Mouse (Mus musculus): ENCODE results near the gene Ppid. TPM values are rescaled to one million over a fixed set of nuclear protein-coding genes. Genes with fewer than 3 reads are reported as not detected.
"Not testable (repeated sequence)": the region's sequence is repeated elsewhere in the genome, so short reads cannot be mapped to it uniquely, and the experiment has no call there.

Ppid gene
- polyA plus RNA-seq, 1 experiment from 2014 or later: 168 TPM

DNA sequence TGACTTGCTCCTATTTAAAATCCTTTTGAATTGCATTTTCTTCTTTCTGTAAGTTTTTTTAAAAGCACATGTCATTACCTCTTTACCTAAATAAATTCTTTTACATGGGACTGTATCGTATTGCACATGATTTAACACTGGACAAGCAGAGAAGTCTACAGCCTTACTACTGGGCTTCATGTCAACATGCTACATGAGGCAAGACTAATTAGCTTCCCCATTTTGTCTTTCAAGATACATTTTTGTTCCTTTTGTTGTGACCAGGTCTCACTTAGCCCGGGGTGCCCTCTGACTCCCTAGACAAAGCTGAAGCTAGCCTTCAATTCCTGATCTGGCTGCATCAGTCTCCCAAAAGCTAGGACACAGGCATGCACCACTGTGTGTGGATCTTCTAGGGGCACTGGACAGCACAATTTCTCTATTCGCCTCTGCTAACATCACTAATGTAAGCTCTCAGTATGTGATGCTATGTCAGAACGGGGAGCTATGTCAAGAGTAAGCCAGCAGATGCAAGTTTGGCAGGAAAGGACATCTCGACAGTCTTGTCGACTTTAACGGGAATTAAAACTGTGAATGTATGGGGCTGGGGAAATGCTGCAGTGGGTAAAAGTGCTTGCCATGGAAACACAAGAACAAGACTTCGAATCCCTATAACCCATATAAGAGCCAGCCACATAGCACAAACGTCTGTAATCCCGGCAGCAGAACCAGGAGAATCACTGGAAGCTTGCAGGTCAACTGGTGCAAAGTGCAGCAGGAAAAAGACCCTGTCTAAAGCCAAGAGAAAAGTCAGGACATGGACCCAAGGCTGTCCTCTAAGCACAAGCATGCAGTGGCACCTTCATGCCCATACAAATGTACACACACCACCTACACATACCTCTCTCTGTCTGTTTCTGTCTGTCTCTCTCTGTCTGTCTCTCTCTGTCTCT is 29.1 kb upstream of the Ppid start:
- Histone ChIP-seq H3K4me1 (peaks cover 35% of the 10 kb centered on the region), H3K27ac (no peak overlapping the region), H3K27me3 (no peaks in the 10 kb centered on the region), H3K9me3 (replicated peaks) (no peaks in the 10 kb centered on the region), H3K4me3 (replicated peaks) (no peak overlapping the region), H3K4me2 (no peak overlapping the region), H3K36me3 (no peaks in the 10 kb centered on the region), H3K9ac (no peak overlapping the region)
- ATAC-seq (replicated peaks; ENCODE audit: low FRiP score): no peak
- WGBS: 84% methylated on average over 10 of the region's 10 CpGs

DNA sequence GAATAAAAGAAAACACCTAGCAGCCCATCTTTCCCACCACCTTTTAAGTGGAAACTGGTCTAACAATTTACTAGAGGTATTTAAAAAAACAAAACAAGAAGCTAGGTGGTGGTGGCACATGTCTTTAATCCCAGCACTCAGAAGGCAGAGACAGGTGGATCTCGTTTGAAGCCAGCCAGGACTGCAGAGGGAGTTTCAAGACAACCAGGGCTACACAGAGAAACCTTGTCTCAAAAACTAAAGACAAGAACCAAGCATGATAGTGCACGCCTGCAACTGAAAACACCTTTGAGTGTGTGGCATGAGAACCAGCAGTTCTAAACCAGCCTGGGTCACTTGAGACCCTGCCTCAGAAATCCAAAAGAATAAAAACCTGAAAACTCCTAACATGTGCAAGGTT is 27.6 kb upstream of the Ppid start:
- H3K4me2 ChIP-seq: no peak overlapping the region
- H3K27ac ChIP-seq: no peak overlapping the region
- no peaks in the 10 kb centered on the region for H3K36me3 ChIP-seq
- no peak overlapping the region for H3K9ac ChIP-seq
- no peak overlapping the region for H3K4me3 ChIP-seq (replicated peaks)
- no peaks in the 10 kb centered on the region for H3K9me3 ChIP-seq (replicated peaks)
- H3K27me3 ChIP-seq: no peaks in the 10 kb centered on the region
- 81% methylated on average over 2 of the region's 2 CpGs for WGBS
- peaks cover 35% of the 10 kb centered on the region for H3K4me1 ChIP-seq
- no peak for ATAC-seq (replicated peaks; ENCODE audit: low FRiP score)

DNA sequence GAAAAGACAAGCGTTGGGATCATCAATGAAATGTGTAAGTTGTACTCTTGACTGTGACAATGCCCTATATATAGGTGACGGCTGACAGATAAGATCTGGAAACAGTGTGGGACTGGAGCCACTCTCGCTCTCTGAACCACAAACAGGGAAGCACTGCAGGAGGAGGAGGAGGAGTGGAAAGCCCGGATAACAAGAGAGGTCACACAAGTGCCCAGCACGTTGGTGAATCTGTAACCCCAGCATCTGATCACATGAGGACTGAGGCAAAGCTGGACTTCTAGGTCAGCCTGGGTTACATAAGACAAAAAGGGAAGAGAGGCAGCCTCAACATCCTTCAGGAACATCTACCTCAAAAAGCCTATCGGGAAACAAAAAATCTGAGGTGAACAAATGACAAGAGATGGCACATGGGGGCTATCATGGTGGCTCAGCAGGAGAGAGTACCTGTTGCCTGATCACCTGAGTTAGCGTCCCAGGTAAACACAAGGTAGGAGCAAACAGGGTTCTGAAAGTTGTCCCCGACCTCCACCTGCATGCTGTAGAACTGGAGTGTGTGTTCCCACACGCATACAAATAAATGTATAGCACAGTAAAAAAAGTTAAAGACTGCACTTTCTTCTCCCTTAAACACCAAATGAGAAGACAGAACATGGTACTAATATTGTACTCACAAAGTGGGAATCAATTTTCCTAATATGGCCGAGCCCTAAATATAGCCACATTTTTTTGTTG is 26.1 kb upstream of the Ppid start:
- H3K4me2 ChIP-seq: no peak overlapping the region
- WGBS: 74% methylated on average over 10 of the region's 10 CpGs

DNA sequence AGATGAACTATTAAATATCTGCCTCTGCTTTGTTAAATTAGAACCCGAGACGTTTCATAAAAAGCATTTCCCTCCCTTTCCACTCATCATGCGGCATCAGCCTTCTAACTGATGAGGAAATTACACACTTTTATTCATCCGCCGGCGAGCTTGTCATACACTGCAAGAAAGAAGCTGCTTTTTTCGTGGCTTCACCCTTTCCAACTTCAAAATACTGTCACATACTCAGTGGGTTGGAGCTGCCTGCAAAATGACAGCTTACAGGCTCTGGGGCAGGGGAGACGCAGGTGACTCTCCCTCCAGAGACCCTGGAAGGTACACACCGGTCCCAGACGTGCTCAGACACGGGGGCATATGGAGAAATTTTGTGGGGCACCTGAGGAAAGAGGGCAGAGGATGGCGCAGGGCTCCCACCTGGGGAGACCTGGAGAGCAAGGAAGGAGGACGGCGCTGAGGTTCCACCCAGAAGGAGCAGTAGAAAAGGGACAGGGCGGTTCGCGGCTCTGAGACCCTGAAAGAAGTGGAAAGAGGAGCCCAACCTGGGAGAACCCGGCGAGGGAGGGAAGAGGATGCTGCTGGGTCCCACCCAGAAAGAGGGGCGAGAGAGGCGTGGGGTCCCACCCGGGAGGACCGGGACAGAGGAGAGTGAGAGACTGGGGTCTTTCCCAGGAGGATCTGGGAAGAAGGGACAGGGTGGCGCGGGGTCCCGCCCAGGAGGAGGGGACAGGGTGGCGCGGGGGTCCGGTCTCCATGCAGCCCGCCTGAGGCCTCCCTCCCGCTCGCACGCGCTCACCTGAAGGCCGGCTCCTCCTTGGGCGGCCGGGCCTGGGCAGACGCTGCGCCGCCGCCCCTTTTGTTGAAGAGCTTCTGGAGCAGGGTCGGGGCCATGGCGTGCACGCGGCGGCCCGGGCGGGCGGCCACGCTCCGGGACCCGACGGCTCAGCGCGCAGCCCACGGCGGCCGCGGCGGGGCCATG is 24.1 kb upstream of the Ppid start:
- peak overlapping the region; percentile 91 for H3K4me3 ChIP-seq (replicated peaks)
- no peaks in the 10 kb centered on the region for H3K27me3 ChIP-seq
- no peaks in the 10 kb centered on the region for H3K36me3 ChIP-seq
- ATAC-seq (replicated peaks; ENCODE audit: low FRiP score): peak; percentile 73
- H3K9ac ChIP-seq: peak overlapping the region; percentile 77
- H3K27ac ChIP-seq: peak overlapping the region; percentile 90
- H3K9me3 ChIP-seq (replicated peaks): no peaks in the 10 kb centered on the region
- peak overlapping the region; percentile 83 for H3K4me2 ChIP-seq
- WGBS: 2% methylated on average over 58 of the region's 60 CpGs
- H3K4me1 ChIP-seq: peaks cover 21% of the 10 kb centered on the region

More for the DNA sequence above, 26.1 kb upstream of the Ppid start:
- peaks cover 23% of the 10 kb centered on the region for H3K4me1 ChIP-seq
- no peak for ATAC-seq (replicated peaks; ENCODE audit: low FRiP score)
- no peak overlapping the region for H3K9ac ChIP-seq
- no peaks in the 10 kb centered on the region for H3K27me3 ChIP-seq
- no peaks in the 10 kb centered on the region for H3K9me3 ChIP-seq (replicated peaks)
- no peak overlapping the region for H3K27ac ChIP-seq
- no peak overlapping the region for H3K4me3 ChIP-seq (replicated peaks)
- H3K36me3 ChIP-seq: no peaks in the 10 kb centered on the region

DNA sequence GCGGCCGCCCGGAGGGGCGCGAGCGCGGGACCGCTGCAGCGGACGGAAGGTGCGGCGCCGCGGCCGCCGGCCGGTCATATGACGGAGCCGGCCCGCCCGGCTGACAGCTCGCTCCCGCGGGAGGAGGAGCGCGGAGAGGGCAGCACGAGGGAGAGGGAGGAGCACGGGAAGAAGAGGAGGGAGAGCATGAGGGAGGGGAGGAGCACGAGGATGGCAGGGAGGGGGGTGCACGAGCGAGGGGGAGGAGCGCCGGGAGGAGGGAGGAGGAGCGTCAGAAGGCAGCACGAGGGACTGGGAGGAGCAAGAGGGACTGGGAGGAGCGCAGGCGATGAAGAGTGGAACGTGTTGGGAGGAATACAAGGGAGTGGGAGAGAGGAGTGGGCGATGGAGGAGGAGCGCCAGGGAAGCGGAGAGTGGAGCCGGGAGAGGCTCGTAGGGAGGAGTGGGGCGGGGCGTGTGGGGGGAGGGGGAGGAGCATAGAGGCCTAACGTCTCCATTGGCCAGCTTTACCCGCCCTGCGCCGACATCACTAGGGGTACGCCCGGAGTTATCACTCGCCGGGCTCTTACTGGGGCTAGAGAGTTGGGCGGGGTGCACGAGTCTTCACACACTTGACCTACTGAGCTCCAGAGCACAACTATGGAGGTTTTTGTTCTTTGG is 23.3 kb upstream of the Ppid start, which contains the start of gene Fnip2:
Gene Fnip2 (minus strand): TSS at position 94 of the 660 bp plus-strand sequence.
- WGBS: under 1% methylated on average over 54 of the region's 55 CpGs

DNA sequence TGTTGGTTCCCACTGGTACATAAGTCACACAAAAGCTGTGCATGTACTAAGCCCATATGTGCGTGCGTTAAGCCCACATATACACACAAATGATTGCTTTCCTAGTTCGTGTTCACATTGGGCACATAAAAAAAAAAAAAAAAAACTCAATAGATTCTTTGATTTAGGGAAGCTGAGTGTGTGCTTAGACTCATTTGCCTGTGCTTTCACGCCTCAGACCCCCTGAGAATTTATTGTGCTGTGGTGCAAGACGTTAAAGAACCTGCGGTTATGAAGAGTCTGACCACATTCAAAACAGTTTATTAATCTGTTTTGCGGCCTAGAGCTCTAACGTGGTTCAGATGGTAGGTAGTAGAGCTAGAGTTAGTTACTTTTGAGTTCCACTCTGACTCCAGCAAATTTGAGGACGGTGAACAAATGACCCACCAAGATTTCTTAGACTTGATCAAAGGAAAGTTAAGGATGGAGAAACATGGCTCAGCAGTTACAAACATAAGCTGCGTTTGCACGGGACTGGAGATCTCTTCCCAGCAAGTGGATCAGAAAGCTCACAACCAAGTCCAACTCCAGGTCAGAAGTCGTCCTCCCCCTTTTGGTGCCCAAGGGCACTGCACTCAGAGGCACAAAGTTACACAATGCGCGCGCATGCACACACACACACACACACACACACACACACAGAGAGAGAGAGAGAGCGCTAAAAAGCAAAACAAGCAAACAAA is 22.4 kb upstream of the Ppid start:
- Histone ChIP-seq H3K36me3 (no peaks in the 10 kb centered on the region), H3K4me3 (replicated peaks) (peak overlapping the region; percentile 91), H3K4me1 (peaks cover 21% of the 10 kb centered on the region), H3K27ac (peak overlapping the region; percentile 90), H3K9ac (no peak overlapping the region), H3K9me3 (replicated peaks) (no peaks in the 10 kb centered on the region), H3K27me3 (no peaks in the 10 kb centered on the region), H3K4me2 (peak overlapping the region; percentile 83)
- no peak for ATAC-seq (replicated peaks; ENCODE audit: low FRiP score)
- 89% methylated on average over 16 of the region's 16 CpGs for WGBS

More for the DNA sequence above, 23.3 kb upstream of the Ppid start, which contains the start of gene Fnip2:
- peak within 1 kb of the TSS; percentile 91 for H3K4me3 ChIP-seq (replicated peaks)
- no peaks in the 10 kb centered on the region for H3K36me3 ChIP-seq
- peak within 1 kb of the TSS; percentile 77 for H3K9ac ChIP-seq
- peak; percentile 97 for ATAC-seq (replicated peaks; ENCODE audit: low FRiP score)
- H3K27me3 ChIP-seq: no peaks in the 10 kb centered on the region
- peaks cover 21% of the 10 kb centered on the region for H3K4me1 ChIP-seq
- H3K9me3 ChIP-seq (replicated peaks): no peaks in the 10 kb centered on the region
- H3K4me2 ChIP-seq: peak within 1 kb of the TSS; percentile 83
- H3K27ac ChIP-seq: peak within 1 kb of the TSS; percentile 90

DNA sequence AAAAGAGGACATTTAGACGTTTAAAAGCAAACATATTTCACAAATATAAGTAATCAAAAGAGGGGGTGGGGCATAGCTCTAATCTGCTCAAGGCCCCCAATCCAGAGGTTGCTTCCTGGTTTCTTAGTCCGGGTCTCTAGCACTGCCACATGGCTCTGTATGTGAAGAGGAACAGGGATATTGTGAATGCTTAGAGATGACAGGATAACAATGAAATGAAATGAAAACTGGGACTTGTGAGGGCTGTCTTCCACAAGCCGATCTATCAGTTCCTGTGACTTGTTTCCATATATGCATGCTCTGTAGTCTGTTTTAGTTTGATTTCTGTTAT is 21.8 kb upstream of the Ppid start:
- Histone ChIP-seq H3K9me3 (replicated peaks) (no peaks in the 10 kb centered on the region), H3K4me3 (replicated peaks) (no peak overlapping the region), H3K9ac (no peak overlapping the region), H3K36me3 (no peaks in the 10 kb centered on the region), H3K4me2 (no peak overlapping the region), H3K27me3 (no peaks in the 10 kb centered on the region), H3K27ac (no peak overlapping the region), H3K4me1 (peaks cover 21% of the 10 kb centered on the region)
- 82% methylated on average over 3 of the region's 3 CpGs for WGBS
- no peak for ATAC-seq (replicated peaks; ENCODE audit: low FRiP score)

DNA sequence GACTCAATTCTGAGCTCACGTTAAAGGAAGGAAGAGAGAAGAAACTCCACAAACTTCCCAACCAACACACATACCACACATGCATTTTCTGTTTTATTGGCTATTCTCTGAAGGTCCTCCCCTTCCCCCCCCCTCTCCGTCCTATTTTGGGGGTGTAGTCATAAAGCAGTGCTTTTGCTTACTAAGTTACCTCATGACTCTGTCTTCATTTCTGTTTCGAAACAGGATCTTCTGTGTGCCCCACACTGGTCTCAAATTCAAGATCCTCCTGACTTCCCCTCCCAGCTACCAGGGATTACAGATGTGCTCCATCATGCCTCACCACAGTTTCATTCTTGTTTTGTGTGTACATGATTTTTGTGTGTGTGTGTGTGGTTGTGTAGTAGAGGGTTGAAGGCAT is 18.7 kb upstream of the Ppid start:
- ATAC-seq (replicated peaks; ENCODE audit: low FRiP score): no peak
- WGBS: 59% methylated on average over 3 of the region's 3 CpGs
- Histone ChIP-seq H3K4me3 (replicated peaks) (no peak overlapping the region), H3K36me3 (no peaks in the 10 kb centered on the region), H3K4me1 (peaks cover 20% of the 10 kb centered on the region), H3K9me3 (replicated peaks) (no peaks in the 10 kb centered on the region), H3K27me3 (no peaks in the 10 kb centered on the region), H3K4me2 (no peak overlapping the region), H3K27ac (no peak overlapping the region), H3K9ac (no peak overlapping the region)

DNA sequence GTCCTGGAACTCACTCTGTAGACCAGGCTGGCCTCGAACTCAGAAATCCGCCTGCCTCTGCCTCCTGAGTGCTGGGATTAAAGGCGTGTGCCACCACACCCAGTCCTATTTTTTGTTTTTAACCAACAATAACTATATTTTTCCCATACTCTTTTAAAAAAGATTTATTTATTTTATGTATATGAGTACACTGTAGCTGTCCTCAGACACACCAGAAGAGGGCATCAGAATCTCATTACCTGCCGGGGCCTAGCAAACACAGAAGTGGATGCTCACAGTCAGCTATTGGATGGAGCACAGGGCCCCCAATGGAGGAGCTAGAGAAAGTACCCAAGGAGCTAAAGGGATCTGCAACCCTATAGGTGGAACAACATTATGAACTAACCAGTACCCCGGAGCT is 17.8 kb upstream of the Ppid start:
- ATAC-seq (replicated peaks; ENCODE audit: low FRiP score); H3K4me2 ChIP-seq; H3K9me3 ChIP-seq (replicated peaks): not testable (repeated sequence)

DNA sequence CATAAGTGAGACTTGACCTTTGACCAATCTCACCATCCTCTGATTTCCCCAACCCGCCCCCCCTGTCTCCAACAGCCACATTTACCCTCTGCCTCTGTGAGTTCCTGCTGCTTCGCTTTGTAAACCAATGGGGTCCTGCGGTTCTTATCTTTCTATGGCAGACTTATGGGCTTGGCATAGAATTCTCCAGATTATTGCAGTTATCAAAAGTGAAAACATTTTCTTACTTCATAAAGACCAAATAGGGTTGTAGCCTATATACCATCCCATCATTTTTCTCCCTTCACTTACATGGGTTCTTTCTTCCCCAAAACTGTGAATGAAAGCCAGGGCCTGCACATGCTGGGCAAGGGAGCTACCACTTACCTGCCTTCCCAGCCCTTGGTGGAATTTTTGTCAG is 16.8 kb upstream of the Ppid start:
- WGBS: 85% methylated on average over 3 of the region's 3 CpGs
- Histone ChIP-seq H3K27ac (no peak overlapping the region), H3K4me2 (no peak overlapping the region), H3K4me3 (replicated peaks) (no peak overlapping the region), H3K27me3 (no peaks in the 10 kb centered on the region), H3K4me1 (peaks cover 13% of the 10 kb centered on the region), H3K36me3 (no peaks in the 10 kb centered on the region), H3K9ac (no peak overlapping the region), H3K9me3 (replicated peaks) (no peaks in the 10 kb centered on the region)
- ATAC-seq (replicated peaks; ENCODE audit: low FRiP score): no peak

More for the DNA sequence above, 17.8 kb upstream of the Ppid start:
- H3K27me3 ChIP-seq; H3K36me3 ChIP-seq; H3K27ac ChIP-seq; H3K9ac ChIP-seq; H3K4me3 ChIP-seq (replicated peaks): not testable (repeated sequence)
- WGBS: 91% methylated on average over 5 of the region's 5 CpGs
- peaks cover 18% of the 10 kb centered on the region for H3K4me1 ChIP-seq
